In genomic region chr11:99249115-99249514, GRCm38 (mm10) we compare ENCODE assay signal across 10 mouse cellular contexts. TPM values are rescaled to one million over a fixed set of nuclear protein-coding genes. Genes with fewer than 3 reads are reported as not detected.
DNase-seq lines count a peak whose midpoint lies in the region; ATAC-seq and TF ChIP-seq lines count a peak whose summit lies in the region.
"Had no signal": no experiment of that assay in that cellular context is flagged by ENCODE, and none has a peak within 500 bp of the region (broad histone marks: within the 10 kb centered on the region; RNA-seq: fewer than 3 reads in every experiment).

No protein-coding gene starts in this region.

- TF ChIP-seq POLR2A in brain, embryonic 14.5 days (IDR thresholded peaks at IDR 0.05; ENCODE audit: borderline replicate concordance, extremely low read depth, insufficient read depth, insufficient read length, poor library complexity, severe bottlenecking), result no peak

- TF ChIP-seq CTCF in hindbrain, postnatal 0 days (IDR thresholded peaks at IDR 0.05; ENCODE audit: low read depth), result peak; percentile 65
- peak; percentile 51; the same call in 1 of the 2 replicates for TF ChIP-seq CTCF in brain, embryonic 14.5 days (IDR thresholded peaks at IDR 0.05; ENCODE audit: borderline replicate concordance, extremely low read depth, insufficient read depth, insufficient read length)
- TF ChIP-seq CTCF in liver, embryonic 14.5 days (IDR thresholded peaks at IDR 0.05; ENCODE audit: low read depth), result peak; percentile 69

- H3K4me1 ChIP-seq in hindbrain, postnatal 0 days (ENCODE audit: insufficient read depth, low read length), result no peaks in the 10 kb centered on the region
- H3K4me1 ChIP-seq in hindbrain, embryonic 14.5 days (replicated peaks; ENCODE audit: control insufficient read depth, insufficient read depth, low read length), result 0 out of 2 replicates have a peak, but pooled peaks cover 3% of the 10 kb centered on the region
- H3K4me1 ChIP-seq in liver, embryonic 14.5 days (replicated peaks; ENCODE audit: control insufficient read depth in 2 of 2, insufficient read depth in 2 of 2, low read length in 1 of 2), result no peaks in the 10 kb centered on the region
- H3K4me1 ChIP-seq in forebrain, embryonic 14.5 days (ENCODE audit: control insufficient read depth, insufficient read depth, low read length), result no peaks in the 10 kb centered on the region

- H3K9me3 ChIP-seq in hindbrain, postnatal 0 days (ENCODE audit: low read length), result no peaks in the 10 kb centered on the region
- no peaks in the 10 kb centered on the region for H3K9me3 ChIP-seq in hindbrain, embryonic 14.5 days (ENCODE audit: control insufficient read depth, low read length)
- H3K9me3 ChIP-seq in liver, embryonic 14.5 days (ENCODE audit: control insufficient read depth, low read length), result no peaks in the 10 kb centered on the region
- H3K9me3 ChIP-seq in forebrain, embryonic 14.5 days (replicated peaks; ENCODE audit: control insufficient read depth, low read length), result no peaks in the 10 kb centered on the region
- H3K9me3 ChIP-seq: midbrain, embryonic 12.5 days had no signal

- ATAC-seq in hindbrain, postnatal 0 days, result no peak
- ATAC-seq in hindbrain, embryonic 14.5 days (ENCODE audit: low FRiP score), result no peak
- ATAC-seq in liver, embryonic 14.5 days (ENCODE audit: insufficient read depth), result no peak
- no peak for ATAC-seq in forebrain, embryonic 14.5 days

- H3K9ac ChIP-seq in hindbrain, postnatal 0 days (replicated peaks; ENCODE audit: low read length), result no peak overlapping the region
- H3K9ac ChIP-seq in hindbrain, embryonic 14.5 days, result no peak overlapping the region
- no peak overlapping the region for H3K9ac ChIP-seq in liver, embryonic 14.5 days (replicated peaks)
- H3K9ac ChIP-seq in forebrain, embryonic 14.5 days (ENCODE audit: low read length), result no peak overlapping the region
- H3K9ac ChIP-seq: midbrain, embryonic 12.5 days had no signal

- no peak for TF ChIP-seq EP300 in liver, embryonic 14.5 days (IDR thresholded peaks at IDR 0.05; ENCODE audit: low read depth)

- 62% methylated on average over 4 of the region's 4 CpGs for WGBS in hindbrain, postnatal 0 days
- 62% methylated on average over 4 of the region's 4 CpGs for WGBS in hindbrain, embryonic 14.5 days
- 46% methylated on average over 4 of the region's 4 CpGs for WGBS in liver, embryonic 14.5 days (ENCODE audit: insufficient replicate concordance)
- WGBS in forebrain, embryonic 14.5 days, result 60% methylated on average over 4 of the region's 4 CpGs

- no peaks in the 10 kb centered on the region for H3K27me3 ChIP-seq in hindbrain, postnatal 0 days (ENCODE audit: insufficient read depth, low read length)
- H3K27me3 ChIP-seq in hindbrain, embryonic 14.5 days (ENCODE audit: control insufficient read depth, insufficient read depth, low read length), result no peaks in the 10 kb centered on the region
- no peaks in the 10 kb centered on the region for H3K27me3 ChIP-seq in liver, embryonic 14.5 days (ENCODE audit: control insufficient read depth, insufficient read depth, low read length)
- no peaks in the 10 kb centered on the region for H3K27me3 ChIP-seq in forebrain, embryonic 14.5 days (replicated peaks; ENCODE audit: control insufficient read depth, insufficient read depth, low read length)
- H3K27me3 ChIP-seq: midbrain, embryonic 12.5 days had no signal

- no peak overlapping the region for H3K4me3 ChIP-seq in hindbrain, postnatal 0 days (ENCODE audit: low read length)
- H3K4me3 ChIP-seq in hindbrain, embryonic 14.5 days (replicated peaks; ENCODE audit: low read length), result no peak overlapping the region
- no peak overlapping the region for H3K4me3 ChIP-seq in liver, embryonic 14.5 days (ENCODE audit: insufficient read depth in 1 of 2, low read depth in 2 of 2, low read length in 2 of 2)
- H3K4me3 ChIP-seq in forebrain, embryonic 14.5 days (ENCODE audit: low read depth, low read length), result no peak overlapping the region
- H3K4me3 ChIP-seq: midbrain, embryonic 12.5 days had no signal

- intact Hi-C loops in gastrocnemius, postnatal 36 days (cut with DNase I), result loop anchor here (2.0 kb wide), 1 partner anchor 44 kb away; no protein-coding TSS in a partner anchor

- H3K27ac ChIP-seq in hindbrain, postnatal 0 days, result no peak overlapping the region
- no peak overlapping the region for H3K27ac ChIP-seq in hindbrain, embryonic 14.5 days
- no peak overlapping the region for H3K27ac ChIP-seq in liver, embryonic 14.5 days
- no peak overlapping the region for H3K27ac ChIP-seq in forebrain, embryonic 14.5 days (ENCODE audit: low read depth, low read length)
- H3K27ac ChIP-seq: midbrain, embryonic 12.5 days had no signal

- peak; percentile 50 for DNase-seq in hindbrain, postnatal 0 days (ENCODE audit: low spot score)
- no peak for DNase-seq in hindbrain, embryonic 14.5 days (ENCODE audit: low spot score)
- peak; percentile 33 for DNase-seq in CD4-positive helper T cell, adult 2 months (ENCODE audit: low read depth, low spot score)
- DNase-seq in brain, embryonic 14.5 days (ENCODE audit: low read depth), result no peak
- no peak for DNase-seq in liver, embryonic 14.5 days (ENCODE audit: low read depth in 3 of 3, low spot score in 3 of 3)
- DNase-seq in frontal cortex, adult 2 months (ENCODE audit: extremely low spot score in 1 of 2, low spot score in 1 of 2), result no peak
- DNase-seq in forebrain, embryonic 14.5 days (ENCODE audit: low spot score), result no peak
- no peak for DNase-seq in gastrocnemius, postnatal 36 days

- H3K4me2 ChIP-seq in hindbrain, postnatal 0 days (ENCODE audit: low read depth, low read length), result no peak overlapping the region
- no peak overlapping the region for H3K4me2 ChIP-seq in hindbrain, embryonic 14.5 days (replicated peaks)
- H3K4me2 ChIP-seq in liver, embryonic 14.5 days (ENCODE audit: low read depth), result no peak overlapping the region
- no peak overlapping the region for H3K4me2 ChIP-seq in forebrain, embryonic 14.5 days (ENCODE audit: low read length)
- H3K4me2 ChIP-seq: midbrain, embryonic 12.5 days had no signal

- no peaks in the 10 kb centered on the region for H3K36me3 ChIP-seq in hindbrain, postnatal 0 days (ENCODE audit: insufficient read depth, low read length)
- H3K36me3 ChIP-seq in hindbrain, embryonic 14.5 days (replicated peaks; ENCODE audit: control insufficient read depth, insufficient read depth), result no peaks in the 10 kb centered on the region
- H3K36me3 ChIP-seq in liver, embryonic 14.5 days (replicated peaks; ENCODE audit: control insufficient read depth, insufficient read depth, low read depth), result no peaks in the 10 kb centered on the region
- no peaks in the 10 kb centered on the region for H3K36me3 ChIP-seq in forebrain, embryonic 14.5 days (ENCODE audit: control insufficient read depth, insufficient read depth, low read length)
- H3K36me3 ChIP-seq: midbrain, embryonic 12.5 days had no signal

RNA-seq across cellular contexts. Expression of gene Krt222, which starts 5.2 kb away (rescaled TPM):
- total RNA-seq in hindbrain, postnatal 0 days (2014; rRNA removed), result 9.0 and 10.7 TPM in 2 replicates
- 12.8 and 12.9 TPM in 2 replicates for polyA plus RNA-seq in hindbrain, postnatal 0 days (2015; fragmentation: Nextera tagmentation; extraction: Ambion mirVana)
- polyA plus RNA-seq in hindbrain, embryonic 14.5 days (2014; fragmentation: Nextera tagmentation; extraction: Ambion mirVana), result 7.3 and 9.3 TPM in 2 replicates
- polyA plus RNA-seq in brain, embryonic 14.5 days (2012; rRNA removed), result 1.4 and 2.9 TPM in 2 replicates
- polyA plus RNA-seq in liver, embryonic 14.5 days (2012; rRNA removed), result 0.01 and 0.04 TPM in 2 replicates
- 0.13 and 0.34 TPM in 2 replicates for polyA plus RNA-seq in liver, embryonic 14.5 days (2014; fragmentation: Nextera tagmentation; extraction: Ambion mirVana)
- 21.4 and 22.9 TPM in 2 replicates for polyA plus RNA-seq in frontal cortex, adult 2 months (2012; rRNA removed)
- 1.9 and 2.5 TPM in 2 replicates for polyA plus RNA-seq in forebrain, embryonic 14.5 days (2014; fragmentation: Nextera tagmentation; extraction: Ambion mirVana)
- 1 to 10 TPM; 3.8 to 7.2 TPM for total RNA-seq in gastrocnemius, postnatal 36 days (2021)

RNA-seq across cellular contexts. Expression of gene Smarce1, which starts 18.3 kb away (rescaled TPM):
- total RNA-seq in hindbrain, postnatal 0 days (2014; rRNA removed), result 60.6 and 66.7 TPM in 2 replicates
- polyA plus RNA-seq in hindbrain, postnatal 0 days (2015; fragmentation: Nextera tagmentation; extraction: Ambion mirVana), result 186 and 188 TPM in 2 replicates
- 131 and 136 TPM in 2 replicates for polyA plus RNA-seq in hindbrain, embryonic 14.5 days (2014; fragmentation: Nextera tagmentation; extraction: Ambion mirVana)
- polyA plus RNA-seq in brain, embryonic 14.5 days (2012; rRNA removed), result 162 and 270 TPM in 2 replicates
- 21.3 and 60.1 TPM in 2 replicates for polyA plus RNA-seq in liver, embryonic 14.5 days (2012; rRNA removed)
- 53.5 and 58.8 TPM in 2 replicates for polyA plus RNA-seq in liver, embryonic 14.5 days (2014; fragmentation: Nextera tagmentation; extraction: Ambion mirVana)
- 93.5 and 97.6 TPM in 2 replicates for polyA plus RNA-seq in frontal cortex, adult 2 months (2012; rRNA removed)
- polyA plus RNA-seq in forebrain, embryonic 14.5 days (2014; fragmentation: Nextera tagmentation; extraction: Ambion mirVana), result 214 and 218 TPM in 2 replicates
- 10 to 100 TPM; 26.2 to 31.9 TPM for total RNA-seq in gastrocnemius, postnatal 36 days (2021)

RNA-seq across cellular contexts. Expression of gene Krt24, which starts 35.9 kb away (rescaled TPM):
- not detected in 2 replicates for total RNA-seq in hindbrain, postnatal 0 days (2014; rRNA removed)
- 0.23 and 0.32 TPM in 2 replicates for polyA plus RNA-seq in hindbrain, postnatal 0 days (2015; fragmentation: Nextera tagmentation; extraction: Ambion mirVana)
- not detected in 2 replicates for polyA plus RNA-seq in hindbrain, embryonic 14.5 days (2014; fragmentation: Nextera tagmentation; extraction: Ambion mirVana)
- polyA plus RNA-seq in brain, embryonic 14.5 days (2012; rRNA removed), result 0.08 TPM in 1 of 2 replicates, not detected in the other
- polyA plus RNA-seq in liver, embryonic 14.5 days (2012; rRNA removed), result not detected in 2 replicates
- not detected in 2 replicates for polyA plus RNA-seq in liver, embryonic 14.5 days (2014; fragmentation: Nextera tagmentation; extraction: Ambion mirVana)
- polyA plus RNA-seq in frontal cortex, adult 2 months (2012; rRNA removed), result not detected in 2 replicates
- polyA plus RNA-seq in forebrain, embryonic 14.5 days (2014; fragmentation: Nextera tagmentation; extraction: Ambion mirVana), result not detected in 2 replicates
- total RNA-seq in gastrocnemius, postnatal 36 days (2021), result not detected
- total RNA-seq: heart, postnatal 36 days had no signal
- polyA plus RNA-seq: midbrain, embryonic 12.5 days had no signal

Comparison
In these comparisons a context has a peak if more than half of its experiments do, and no peak if none do; other contexts are left out.
1. DNase-seq: peak in hindbrain, postnatal 0 days (single experiment) and CD4-positive helper T cell, adult 2 months (single experiment); none in hindbrain, embryonic 14.5 days (single experiment), brain, embryonic 14.5 days (single experiment), liver, embryonic 14.5 days (0 of 3), frontal cortex, adult 2 months (0 of 2), forebrain, embryonic 14.5 days (single experiment) and gastrocnemius, postnatal 36 days (0 of 2).
2. Peak in every context shown above with its lines, with median percentiles within 50 percentile points of each other: CTCF ChIP-seq.